ENCODE assay signal across 13 mouse cellular contexts in genomic region chr11:18448879-18449278, GRCm38 (mm10).
"Had no signal": no experiment of that assay in that cellular context is flagged by ENCODE, and none has a peak within 500 bp of the region (broad histone marks: within the 10 kb centered on the region; RNA-seq: fewer than 3 reads in every experiment).

No protein-coding gene starts in this region.

- DNase-seq: gastrocnemius, postnatal 14 days; gastrocnemius, postnatal 36 days; heart, adult 11 months; heart, adult 2 months; heart, postnatal 14 days; heart, postnatal 36 days; kidney, adult 11 months; kidney, adult 2 months; kidney, postnatal 10 days; kidney, postnatal 25 days; kidney, postnatal 4 days; liver; liver, embryonic 13.5 days had no signal
